Mouse (Mus musculus): ENCODE results near the gene Bace1. TPM values are rescaled to one million over a fixed set of nuclear protein-coding genes. Genes with fewer than 3 reads are reported as not detected.

Gene Bace1
- polyA plus RNA-seq, 1 experiment from 2014 or later, result 36.2 TPM

DNA sequence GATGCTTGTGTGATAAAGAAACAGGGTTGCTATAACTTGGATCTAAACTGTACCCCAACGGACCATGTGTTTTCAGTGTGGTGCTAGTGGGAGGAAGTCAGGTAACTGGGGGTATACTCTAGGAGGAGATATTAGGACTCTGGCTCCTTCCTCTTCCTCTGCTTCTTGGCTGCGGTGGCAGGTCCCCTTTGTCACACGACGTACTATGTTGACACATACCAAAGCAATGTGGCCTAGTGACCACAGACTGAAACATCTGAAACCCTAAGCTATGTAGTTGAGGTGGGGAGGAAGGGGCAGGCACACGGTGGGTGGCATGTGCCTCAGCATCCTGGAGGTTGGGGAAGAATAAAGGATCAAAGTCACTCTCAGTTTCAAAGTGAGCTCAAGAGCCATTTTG is 12.9 kb downstream of the Bace1 start:
- Histone ChIP-seq H3K27me3 (ENCODE audit: control insufficient read depth, insufficient read depth, low read length) (no peaks in the 10 kb centered on the region), H3K27ac (ENCODE audit: low read depth, low read length) (peak overlapping the region; percentile 77; the same call in 1 of the 2 replicates), H3K4me2 (replicated peaks; ENCODE audit: low read depth, low read length) (no peak overlapping the region), H3K9me3 (ENCODE audit: control insufficient read depth, low read length) (no peaks in the 10 kb centered on the region), H3K4me1 (ENCODE audit: control insufficient read depth, insufficient read depth, low read length) (peaks cover 13% of the 10 kb centered on the region; the same call in 1 of the 2 replicates), H3K9ac (ENCODE audit: low read depth, low read length) (no peak overlapping the region; the same call in 1 of the 2 replicates), H3K36me3 (ENCODE audit: control insufficient read depth, insufficient read depth, low read length) (peaks cover 6% of the 10 kb centered on the region; the same call in 1 of the 2 replicates), H3K4me3 (ENCODE audit: low read length) (no peak overlapping the region)
- ATAC-seq (ENCODE audit: low FRiP score, low TSS enrichment), result no peak
- WGBS, result 55% methylated on average over 5 of the region's 5 CpGs

- Histone ChIP-seq H3K4me2 (replicated peaks; ENCODE audit: low read depth, low read length) (no peak overlapping the region), H3K27me3 (ENCODE audit: control insufficient read depth, insufficient read depth, low read length) (no peaks in the 10 kb centered on the region), H3K4me3 (ENCODE audit: low read length) (no peak overlapping the region), H3K4me1 (ENCODE audit: control insufficient read depth, insufficient read depth, low read length) (peaks cover 13% of the 10 kb centered on the region; the same call in 1 of the 2 replicates), H3K9ac (ENCODE audit: low read depth, low read length) (no peak overlapping the region), H3K36me3 (ENCODE audit: control insufficient read depth, insufficient read depth, low read length) (peaks cover 6% of the 10 kb centered on the region; the same call in 1 of the 2 replicates), H3K27ac (ENCODE audit: low read depth, low read length) (no peak overlapping the region), H3K9me3 (ENCODE audit: control insufficient read depth, low read length) (no peaks in the 10 kb centered on the region)
- no peak for ATAC-seq (ENCODE audit: low FRiP score, low TSS enrichment)
- 84% methylated on average over 2 of the region's 2 CpGs for WGBS
Observed at GRCm38 (mm10) chr9:45851776-45852175, 13.4 kb downstream of the Bace1 start.

- Histone ChIP-seq H3K4me2 (replicated peaks; ENCODE audit: low read depth, low read length) (no peak overlapping the region), H3K4me1 (ENCODE audit: control insufficient read depth, insufficient read depth, low read length) (peaks cover 13% of the 10 kb centered on the region; the same call in 1 of the 2 replicates), H3K27ac (ENCODE audit: low read depth, low read length) (no peak overlapping the region), H3K27me3 (ENCODE audit: control insufficient read depth, insufficient read depth, low read length) (no peaks in the 10 kb centered on the region), H3K9me3 (ENCODE audit: control insufficient read depth, low read length) (no peaks in the 10 kb centered on the region), H3K4me3 (ENCODE audit: low read length) (no peak overlapping the region), H3K36me3 (ENCODE audit: control insufficient read depth, insufficient read depth, low read length) (peaks cover 24% of the 10 kb centered on the region), H3K9ac (ENCODE audit: low read depth, low read length) (no peak overlapping the region)
- WGBS, result 94% methylated on average over 2 of the region's 2 CpGs
- ATAC-seq (ENCODE audit: low FRiP score, low TSS enrichment), result no peak
Observed at GRCm38 (mm10) chr9:45853695-45854094, 15.3 kb downstream of the Bace1 start.

DNA sequence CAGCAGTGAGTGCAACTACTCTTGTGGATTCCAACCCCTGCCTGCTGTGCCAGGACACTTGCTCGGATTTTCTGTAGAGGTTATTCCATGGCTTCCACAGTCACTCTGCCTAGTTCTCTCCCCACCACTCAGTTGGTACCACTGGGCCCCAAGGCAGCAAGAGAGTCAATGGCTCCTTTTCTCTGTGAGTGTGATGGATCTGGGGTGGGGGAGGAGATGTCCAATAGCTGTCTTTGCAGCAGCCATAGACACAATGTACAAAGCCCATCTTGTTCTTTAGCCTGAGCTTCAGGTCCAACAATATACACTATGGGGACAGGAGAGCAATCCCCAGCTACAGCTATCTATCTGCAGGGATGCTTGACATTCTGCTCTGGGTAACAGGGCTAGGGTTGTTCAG is 15.8 kb downstream of the Bace1 start:
- Histone ChIP-seq H3K27ac (ENCODE audit: low read depth, low read length) (no peak overlapping the region), H3K27me3 (ENCODE audit: control insufficient read depth, insufficient read depth, low read length) (no peaks in the 10 kb centered on the region), H3K4me3 (ENCODE audit: low read length) (no peak overlapping the region), H3K9ac (ENCODE audit: low read depth, low read length) (no peak overlapping the region), H3K4me2 (replicated peaks; ENCODE audit: low read depth, low read length) (no peak overlapping the region), H3K36me3 (ENCODE audit: control insufficient read depth, insufficient read depth, low read length) (peaks cover 27% of the 10 kb centered on the region), H3K4me1 (ENCODE audit: control insufficient read depth, insufficient read depth, low read length) (peaks cover 12% of the 10 kb centered on the region; the same call in 1 of the 2 replicates), H3K9me3 (ENCODE audit: control insufficient read depth, low read length) (no peaks in the 10 kb centered on the region)
- ATAC-seq (ENCODE audit: low FRiP score, low TSS enrichment), result no peak
- 90% methylated on average over 1 of the region's 1 CpGs for WGBS

DNA sequence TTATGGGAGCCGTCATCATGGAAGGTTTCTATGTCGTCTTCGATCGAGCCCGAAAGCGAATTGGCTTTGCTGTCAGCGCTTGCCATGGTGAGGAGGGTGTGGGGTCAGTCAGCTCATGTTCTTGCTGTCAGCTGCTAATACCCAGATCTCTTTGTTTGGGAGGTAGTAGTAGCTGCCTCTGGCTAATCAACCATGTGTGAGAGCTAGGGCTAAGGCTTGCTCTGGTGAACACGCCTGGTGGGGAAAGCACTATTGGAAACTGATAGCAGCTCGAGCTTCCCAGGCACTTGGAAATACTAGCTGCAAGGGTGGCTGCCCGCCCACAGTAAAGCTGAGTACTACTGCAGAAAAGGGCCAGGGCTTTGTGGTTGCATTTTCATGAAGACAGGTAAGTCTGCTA is 21.0 kb downstream of the Bace1 start:
- Histone ChIP-seq H3K4me3 (ENCODE audit: low read length) (no peak overlapping the region), H3K4me2 (replicated peaks; ENCODE audit: low read depth, low read length) (no peak overlapping the region), H3K9me3 (ENCODE audit: control insufficient read depth, low read length) (no peaks in the 10 kb centered on the region), H3K4me1 (ENCODE audit: control insufficient read depth, insufficient read depth, low read length) (no peaks in the 10 kb centered on the region), H3K27me3 (ENCODE audit: control insufficient read depth, insufficient read depth, low read length) (no peaks in the 10 kb centered on the region), H3K27ac (ENCODE audit: low read depth, low read length) (no peak overlapping the region), H3K9ac (ENCODE audit: low read depth, low read length) (no peak overlapping the region), H3K36me3 (ENCODE audit: control insufficient read depth, insufficient read depth, low read length) (peaks cover 68% of the 10 kb centered on the region)
- peak; percentile 46; the same call in 1 of the 2 replicates for ATAC-seq (ENCODE audit: low FRiP score, low TSS enrichment)
- WGBS, result 78% methylated on average over 10 of the region's 10 CpGs

DNA sequence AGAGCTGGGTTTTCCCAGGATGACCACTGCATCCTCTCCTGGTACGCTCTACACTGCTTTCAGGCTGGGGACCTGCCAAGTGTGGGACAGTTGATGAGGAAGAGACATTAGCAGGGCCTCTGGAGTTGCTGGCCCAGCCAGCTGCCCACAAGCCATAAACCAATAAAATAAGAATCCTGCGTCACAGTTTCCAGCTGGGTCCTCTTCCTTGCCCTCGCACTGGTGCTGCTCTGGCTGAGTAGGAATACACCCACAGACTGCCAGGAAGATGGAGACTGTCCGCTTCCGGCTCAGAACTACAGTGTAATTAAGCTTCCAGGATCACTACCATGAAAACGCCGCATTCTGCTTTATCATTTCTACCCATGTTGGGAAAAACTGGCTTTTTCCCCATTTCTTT is 23.4 kb downstream of the Bace1 start:
- H3K36me3 ChIP-seq (ENCODE audit: control insufficient read depth, insufficient read depth, low read length), result peaks cover 90% of the 10 kb centered on the region

DNA sequence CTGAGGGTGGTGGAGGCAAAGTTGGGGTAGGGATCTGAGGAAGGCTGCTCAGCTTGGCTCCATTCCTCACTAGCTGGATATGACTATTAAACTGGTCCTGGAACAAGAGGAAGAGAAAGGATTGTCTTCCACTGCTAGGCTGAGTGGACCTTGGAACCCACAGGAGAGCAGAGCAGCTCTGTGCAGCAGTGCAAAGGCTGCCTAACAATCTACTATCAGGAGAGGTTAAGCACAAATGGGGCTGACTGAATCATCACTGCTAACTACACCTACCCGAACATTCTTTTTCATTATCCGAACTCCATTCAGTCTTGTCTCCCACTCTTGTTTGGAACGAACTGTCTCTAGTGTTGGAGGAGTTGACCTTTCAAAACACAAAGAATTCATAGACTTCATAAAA is 30.8 kb downstream of the Bace1 start:
- no peak for ATAC-seq (ENCODE audit: low FRiP score, low TSS enrichment)
- Histone ChIP-seq H3K4me2 (replicated peaks; ENCODE audit: low read depth, low read length) (no peak overlapping the region), H3K4me3 (ENCODE audit: low read length) (no peak overlapping the region), H3K9ac (ENCODE audit: low read depth, low read length) (no peak overlapping the region), H3K4me1 (ENCODE audit: control insufficient read depth, insufficient read depth, low read length) (no peaks in the 10 kb centered on the region), H3K36me3 (ENCODE audit: control insufficient read depth, insufficient read depth, low read length) (peaks cover 78% of the 10 kb centered on the region), H3K9me3 (ENCODE audit: control insufficient read depth, low read length) (no peaks in the 10 kb centered on the region), H3K27me3 (ENCODE audit: control insufficient read depth, insufficient read depth, low read length) (no peaks in the 10 kb centered on the region), H3K27ac (ENCODE audit: low read depth, low read length) (no peak overlapping the region)
- WGBS, result 98% methylated on average over 3 of the region's 3 CpGs

More for the DNA sequence above, 23.4 kb downstream of the Bace1 start:
- Histone ChIP-seq H3K4me2 (replicated peaks; ENCODE audit: low read depth, low read length) (no peak overlapping the region), H3K27me3 (ENCODE audit: control insufficient read depth, insufficient read depth, low read length) (no peaks in the 10 kb centered on the region), H3K9ac (ENCODE audit: low read depth, low read length) (no peak overlapping the region), H3K4me1 (ENCODE audit: control insufficient read depth, insufficient read depth, low read length) (no peaks in the 10 kb centered on the region), H3K9me3 (ENCODE audit: control insufficient read depth, low read length) (no peaks in the 10 kb centered on the region), H3K4me3 (ENCODE audit: low read length) (no peak overlapping the region), H3K27ac (ENCODE audit: low read depth, low read length) (no peak overlapping the region)
- 72% methylated on average over 7 of the region's 7 CpGs for WGBS
- ATAC-seq (ENCODE audit: low FRiP score, low TSS enrichment), result no peak

- Histone ChIP-seq H3K9me3 (ENCODE audit: control insufficient read depth, low read length) (no peaks in the 10 kb centered on the region), H3K9ac (ENCODE audit: low read depth, low read length) (no peak overlapping the region), H3K27me3 (ENCODE audit: control insufficient read depth, insufficient read depth, low read length) (no peaks in the 10 kb centered on the region), H3K4me2 (replicated peaks; ENCODE audit: low read depth, low read length) (no peak overlapping the region), H3K27ac (ENCODE audit: low read depth, low read length) (no peak overlapping the region), H3K36me3 (ENCODE audit: control insufficient read depth, insufficient read depth, low read length) (peaks cover 74% of the 10 kb centered on the region), H3K4me1 (ENCODE audit: control insufficient read depth, insufficient read depth, low read length) (no peaks in the 10 kb centered on the region), H3K4me3 (ENCODE audit: low read length) (no peak overlapping the region)
- no peak for ATAC-seq (ENCODE audit: low FRiP score, low TSS enrichment)
- WGBS, result 88% methylated on average over 3 of the region's 3 CpGs
Observed at GRCm38 (mm10) chr9:45870265-45870664, 31.9 kb downstream of the Bace1 start.

DNA sequence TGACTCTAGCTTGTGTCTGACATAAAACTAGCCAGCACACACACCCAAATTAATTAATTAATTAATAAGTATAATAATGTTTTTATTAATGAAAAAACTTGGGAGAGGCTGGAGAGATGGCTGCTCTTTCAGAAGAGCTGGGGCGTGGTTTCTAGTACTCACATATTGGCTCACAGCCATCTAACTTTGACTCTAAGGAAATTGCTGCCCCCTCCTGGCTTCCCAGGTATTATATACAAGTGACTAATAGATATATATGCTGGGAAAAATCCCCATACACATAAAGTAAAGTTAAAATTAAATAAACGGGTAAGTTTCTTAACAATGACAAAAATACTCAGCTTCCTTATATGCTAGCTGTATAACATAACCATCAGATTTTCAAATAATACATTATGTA is 39.5 kb downstream of the Bace1 start:
- H3K4me1 ChIP-seq (ENCODE audit: control insufficient read depth, insufficient read depth, low read length), result no peaks in the 10 kb centered on the region
- H3K4me2 ChIP-seq (replicated peaks; ENCODE audit: low read depth, low read length), result no peak overlapping the region
- ATAC-seq (ENCODE audit: low FRiP score, low TSS enrichment), result no peak
- H3K27me3 ChIP-seq (ENCODE audit: control insufficient read depth, insufficient read depth, low read length), result no peaks in the 10 kb centered on the region
- no peak overlapping the region for H3K27ac ChIP-seq (ENCODE audit: low read depth, low read length)
- H3K9ac ChIP-seq (ENCODE audit: low read depth, low read length), result no peak overlapping the region
- no peak overlapping the region for H3K4me3 ChIP-seq (ENCODE audit: low read length)
- no peaks in the 10 kb centered on the region for H3K9me3 ChIP-seq (ENCODE audit: control insufficient read depth, low read length)
- 84% methylated on average over 2 of the region's 2 CpGs for WGBS
- H3K36me3 ChIP-seq (ENCODE audit: control insufficient read depth, insufficient read depth, low read length), result peaks cover 50% of the 10 kb centered on the region; the same call in 1 of the 2 replicates

All from kidney, embryonic 14.5 days (tissue).